Mouse (Mus musculus) forebrain, embryonic 16.5 days (tissue): ENCODE results near the gene Loxl4. TPM values are rescaled to one million over a fixed set of nuclear protein-coding genes. Genes with fewer than 3 reads are reported as not detected.
A peak's percentile ranks its signal among the peaks of the same experiment; 100 is the strongest.

Experiments used
- ATAC-seq: fragments of 200-750 bp; cut with Nextera tagmentation; 2 replicates; pipeline ENCODE4 v1.8.0; 2017; ENCODE audit warnings: mild to moderate bottlenecking, moderate library complexity
- H3K27ac ChIP-seq: fragments of 300-500 bp; sonication (generic); 2 replicates; pipeline ENCODE4 v1.5.1; 2014; ENCODE audit warnings: low read length, control low read depth
- H3K27me3 ChIP-seq: fragments of 300-500 bp; sonication (generic); replicated peaks from 2 replicates; pipeline ENCODE4 v1.6.1; 2014; ENCODE audit warnings: low read length; ENCODE audit not compliant: control insufficient read depth, insufficient read depth
- H3K36me3 ChIP-seq: fragments of 300-500 bp; sonication (generic); 2 replicates; pipeline ENCODE4 v1.6.1; 2014; ENCODE audit not compliant: control insufficient read depth, insufficient read depth
- H3K4me1 ChIP-seq: fragments of 300-500 bp; sonication (generic); replicated peaks from 2 replicates; pipeline ENCODE4 v1.6.1; 2014; ENCODE audit warnings: low read length; ENCODE audit not compliant: control insufficient read depth, insufficient read depth
- H3K4me2 ChIP-seq: fragments of 300-500 bp; sonication (generic); 2 replicates; pipeline ENCODE4 v1.6.1; 2014; ENCODE audit warnings: mild to moderate bottlenecking, low read length, control low read depth
- H3K4me3 ChIP-seq: fragments of 300-500 bp; sonication (generic); replicated peaks from 2 replicates; pipeline ENCODE4 v1.5.1; 2014; ENCODE audit warnings: mild to moderate bottlenecking, low read length, control low read depth
- H3K9ac ChIP-seq: fragments of 300-500 bp; sonication (generic); replicated peaks from 2 replicates; pipeline ENCODE4 v1.6.1; 2014; ENCODE audit warnings: low read depth, low read length, control low read depth
- H3K9me3 ChIP-seq: fragments of 300-500 bp; sonication (generic); 2 replicates; pipeline ENCODE4 v1.6.1; 2016; ENCODE audit warnings: low read length; ENCODE audit not compliant: control insufficient read depth
- WGBS: fragments of 180-500 bp; shearing (Covaris S2); extraction: QIAGEN DNeasy Blood & Tissue Kit; methylation state at CpG from one replicate; pipeline ENCODE4 v1.1.7; 2014; 5-methylcytosine and 5-hydroxymethylcytosine counted together
- polyA plus RNA-seq: library from polyadenylated mRNA; unstranded; fragments of >200 nt; fragmentation: Nextera tagmentation; extraction: Ambion mirVana; gene quantifications from 2 replicates; pipeline ENCODE4 v1.2.1, GENCODE M21; 2015

Loxl4 gene
- polyA plus RNA-seq: 0.12 and 0.13 TPM in 2 replicates

DNA sequence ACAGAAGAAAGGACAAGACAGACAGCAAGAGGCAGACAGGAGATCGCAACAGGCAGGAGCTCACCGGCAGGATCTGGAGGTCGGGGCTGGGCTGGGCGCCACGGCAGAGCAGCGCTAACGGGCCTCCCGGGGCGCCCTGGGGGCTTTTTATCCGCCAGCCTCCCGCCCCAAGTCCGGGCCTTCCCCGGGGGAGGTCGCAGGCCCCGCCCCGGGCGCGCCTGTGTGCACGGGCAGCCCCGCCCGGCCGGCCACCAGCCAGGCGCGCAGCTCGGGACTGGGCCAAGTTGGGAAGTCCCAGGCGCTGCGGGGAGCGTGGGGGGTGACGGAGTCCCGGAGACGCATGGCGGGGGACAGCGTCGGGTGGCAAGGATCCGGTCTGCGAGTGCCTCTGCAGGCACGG, at the start of gene Loxl4:
Gene Loxl4 (minus strand): TSS at position 160 of the 400 bp plus-strand sequence.
- Histone ChIP-seq H3K9me3 (no peaks in the 10 kb centered on the region), H3K9ac (peak within 1 kb of the TSS; percentile 48), H3K36me3 (no peaks in the 10 kb centered on the region), H3K4me1 (peaks cover 7% of the 10 kb centered on the region), H3K4me2 (peak within 1 kb of the TSS; percentile 59), H3K27ac (no peak within 1 kb of the TSS), H3K27me3 (peaks cover 5% of the 10 kb centered on the region; the same call in 1 of the 2 replicates), H3K4me3 (peak within 1 kb of the TSS; percentile 34)
- under 1% methylated on average over 37 of the region's 37 CpGs for WGBS
- peak; percentile 38 for ATAC-seq

DNA sequence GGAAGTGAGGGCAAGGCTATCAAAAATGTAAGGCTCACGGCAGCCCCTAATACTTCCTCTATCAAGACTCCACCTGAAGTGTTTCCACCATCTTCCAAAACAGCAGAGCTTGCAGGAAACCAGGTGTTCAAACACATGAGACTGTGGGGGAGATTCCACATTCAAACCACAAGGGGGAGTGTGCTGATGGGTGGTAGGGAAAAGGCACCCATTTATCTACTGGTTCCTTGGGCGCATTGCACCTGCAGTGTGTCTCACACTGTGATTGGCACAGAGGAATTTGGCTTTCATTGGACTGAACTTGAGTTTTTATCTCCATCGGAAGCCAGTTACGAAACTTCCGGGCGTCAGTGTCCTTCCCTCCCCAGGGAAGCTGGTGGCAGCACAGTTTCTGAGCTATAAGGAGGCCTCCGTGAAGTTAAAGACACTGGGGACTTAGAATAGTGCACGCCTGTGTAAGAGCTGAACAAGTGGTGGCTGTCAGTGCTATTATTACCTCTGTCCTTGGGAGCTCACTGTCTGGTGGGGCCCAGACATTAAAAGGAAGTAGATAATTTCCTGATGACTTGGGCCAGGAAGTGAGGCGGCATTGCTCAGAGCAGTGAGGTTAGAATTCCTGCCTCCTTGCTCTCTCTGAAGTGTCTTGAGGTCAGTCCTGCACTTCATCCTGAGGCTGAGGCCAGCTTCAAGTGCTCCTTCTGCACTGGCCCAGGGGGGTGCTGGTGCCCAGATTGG, 49.0 kb upstream of the Loxl4 start:
- Histone ChIP-seq H3K36me3 (no peaks in the 10 kb centered on the region), H3K4me3 (no peak overlapping the region), H3K9ac (no peak overlapping the region), H3K4me2 (no peak overlapping the region), H3K9me3 (no peaks in the 10 kb centered on the region), H3K27ac (no peak overlapping the region), H3K4me1 (peaks cover 9% of the 10 kb centered on the region), H3K27me3 (peaks cover 3% of the 10 kb centered on the region; the same call in 1 of the 2 replicates)
- 84% methylated on average over 9 of the region's 9 CpGs for WGBS
- no peak for ATAC-seq

DNA sequence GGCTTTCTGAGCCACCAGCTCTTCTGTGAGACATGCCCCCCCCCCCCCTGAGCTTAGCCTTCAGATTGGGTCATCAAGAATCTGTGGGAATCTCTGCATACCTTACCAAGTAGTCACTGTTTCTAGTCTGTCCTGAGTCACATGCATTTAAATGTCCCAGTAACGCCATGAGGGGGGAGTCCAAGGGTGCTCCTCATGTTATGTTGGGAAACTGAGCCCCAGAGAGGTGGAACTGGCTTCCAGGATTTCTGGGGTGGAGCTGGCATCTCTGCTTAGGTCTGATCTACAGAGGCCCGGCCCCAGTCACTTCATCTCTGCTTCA, 47.6 kb upstream of the Loxl4 start:
- Histone ChIP-seq H3K27me3 (peaks cover 3% of the 10 kb centered on the region; the same call in 1 of the 2 replicates), H3K4me3 (no peak overlapping the region), H3K9me3 (no peaks in the 10 kb centered on the region), H3K4me1 (peaks cover 9% of the 10 kb centered on the region), H3K27ac (no peak overlapping the region), H3K4me2 (no peak overlapping the region), H3K36me3 (no peaks in the 10 kb centered on the region), H3K9ac (no peak overlapping the region)
- no peak for ATAC-seq
- WGBS: 88% methylated on average over 2 of the region's 2 CpGs

DNA sequence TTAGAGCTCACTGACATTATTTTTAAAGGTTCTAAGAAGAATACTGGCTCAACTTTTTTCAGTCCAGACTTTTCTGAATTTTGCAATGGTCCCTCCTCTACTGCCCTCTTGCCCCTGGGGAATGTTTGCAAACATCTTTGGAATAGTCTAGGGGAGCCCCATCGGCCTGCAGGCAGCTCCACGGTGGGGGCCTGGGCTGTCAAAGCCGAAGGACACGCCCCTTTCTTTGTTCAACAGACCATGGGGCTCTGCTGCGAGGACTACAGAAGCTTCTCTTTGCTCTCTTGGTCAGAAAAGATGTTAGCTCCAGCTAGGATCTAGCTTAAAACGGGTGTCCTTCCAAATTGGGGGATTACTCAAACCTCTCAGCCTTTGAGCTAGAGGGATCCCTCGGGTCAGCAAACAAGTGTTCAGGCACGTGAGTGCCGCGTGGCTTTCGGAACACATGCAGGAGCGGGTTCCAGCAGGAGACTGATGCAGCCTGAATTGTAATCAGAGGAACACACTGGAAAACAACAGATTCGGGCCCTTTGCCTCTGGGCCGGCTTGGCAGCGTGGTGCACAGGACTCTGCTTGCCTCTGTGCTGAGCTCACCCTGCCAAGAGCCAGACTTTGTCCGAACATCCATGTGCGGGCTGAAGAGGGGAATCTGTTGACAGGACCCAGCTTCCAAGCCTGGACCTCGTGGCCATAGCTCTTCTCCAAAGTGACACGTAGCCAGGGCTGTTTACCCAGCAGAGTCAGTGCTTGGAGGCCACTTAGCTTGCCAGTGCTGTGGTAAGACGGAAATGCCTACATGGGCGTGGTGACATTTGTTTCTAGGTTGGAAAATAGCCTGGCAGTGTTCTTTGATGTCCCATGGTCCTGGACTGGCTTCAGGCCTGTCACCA, 47.0 kb upstream of the Loxl4 start:
- Histone ChIP-seq H3K4me3 (no peak overlapping the region), H3K4me2 (peak overlapping the region; percentile 14; the same call in 1 of the 2 replicates), H3K4me1 (peaks cover 9% of the 10 kb centered on the region), H3K27ac (no peak overlapping the region), H3K9me3 (no peaks in the 10 kb centered on the region), H3K27me3 (peaks cover 3% of the 10 kb centered on the region; the same call in 1 of the 2 replicates), H3K36me3 (no peaks in the 10 kb centered on the region), H3K9ac (peak overlapping the region; percentile 23; the same call in 1 of the 2 replicates)
- ATAC-seq: peak; percentile 48
- 16% methylated on average over 21 of the region's 21 CpGs for WGBS

DNA sequence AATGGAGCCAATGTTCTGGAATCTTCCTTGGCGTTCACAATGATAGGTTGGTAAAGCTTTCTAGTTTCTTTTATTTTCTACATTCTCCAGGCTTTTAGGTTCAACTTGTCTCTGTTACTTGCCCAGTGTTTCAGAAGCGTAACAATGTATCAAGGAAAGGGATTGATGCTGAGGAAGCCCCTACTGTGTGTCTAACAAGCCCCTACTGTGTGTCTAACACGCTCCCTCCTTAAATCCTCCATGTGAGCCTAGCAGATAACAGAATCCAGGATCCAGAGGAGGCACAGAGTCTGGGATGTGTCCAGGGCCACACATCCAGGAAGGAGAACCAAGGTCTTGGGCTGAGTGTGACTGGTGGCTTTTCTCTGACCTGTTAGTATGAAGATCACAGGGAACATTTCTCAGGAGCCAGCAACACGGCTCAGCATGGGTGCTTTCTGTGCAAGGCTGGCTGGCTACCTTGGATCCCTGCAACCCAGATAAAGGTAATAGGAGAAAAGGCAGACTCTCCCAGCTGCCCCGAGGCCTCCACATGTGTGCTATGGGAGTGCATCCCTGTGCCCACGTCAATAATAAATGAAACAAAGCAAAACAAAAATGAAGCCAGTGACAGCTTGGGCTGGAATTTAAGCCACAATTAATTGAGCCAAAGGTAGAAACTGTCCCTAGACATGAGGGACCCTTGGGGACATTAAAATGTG, 46.0 kb upstream of the Loxl4 start:
- peaks cover 5% of the 10 kb centered on the region; the same call in 1 of the 2 replicates for H3K27me3 ChIP-seq
- no peak overlapping the region for H3K27ac ChIP-seq
- no peak overlapping the region for H3K4me3 ChIP-seq
- H3K9ac ChIP-seq: no peak overlapping the region
- no peaks in the 10 kb centered on the region for H3K9me3 ChIP-seq
- no peak overlapping the region for H3K4me2 ChIP-seq
- peaks cover 9% of the 10 kb centered on the region for H3K4me1 ChIP-seq
- 77% methylated on average over 6 of the region's 6 CpGs for WGBS
- H3K36me3 ChIP-seq: no peaks in the 10 kb centered on the region
- ATAC-seq: no peak

DNA sequence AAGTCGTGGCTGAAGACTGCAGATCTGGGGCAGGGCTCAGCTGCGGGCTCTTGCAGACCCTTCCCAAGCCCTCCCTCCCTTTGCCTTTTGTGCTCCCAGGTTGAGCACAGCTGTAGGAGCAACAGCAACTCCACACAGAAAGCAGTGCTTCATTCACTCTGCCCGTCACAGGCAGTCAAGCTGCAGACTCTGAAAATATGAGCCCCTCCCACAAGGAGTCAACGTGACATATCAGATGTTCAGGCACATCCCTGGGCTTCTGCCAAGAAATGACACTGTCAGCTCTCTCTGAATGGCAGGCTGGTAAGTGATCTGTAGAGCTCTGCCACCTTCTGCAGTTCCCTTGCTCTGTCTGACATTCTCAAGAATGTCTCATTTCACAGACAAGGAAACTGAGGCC, 45.2 kb upstream of the Loxl4 start:
- ATAC-seq: peak; percentile 80
- H3K9ac ChIP-seq: no peak overlapping the region
- peaks cover 5% of the 10 kb centered on the region; the same call in 1 of the 2 replicates for H3K27me3 ChIP-seq
- no peak overlapping the region for H3K27ac ChIP-seq
- H3K4me1 ChIP-seq: peaks cover 9% of the 10 kb centered on the region
- H3K9me3 ChIP-seq: no peaks in the 10 kb centered on the region
- no peaks in the 10 kb centered on the region for H3K36me3 ChIP-seq
- H3K4me3 ChIP-seq: no peak overlapping the region
- H3K4me2 ChIP-seq: no peak overlapping the region
- 25% methylated on average over 4 of the region's 4 CpGs for WGBS

DNA sequence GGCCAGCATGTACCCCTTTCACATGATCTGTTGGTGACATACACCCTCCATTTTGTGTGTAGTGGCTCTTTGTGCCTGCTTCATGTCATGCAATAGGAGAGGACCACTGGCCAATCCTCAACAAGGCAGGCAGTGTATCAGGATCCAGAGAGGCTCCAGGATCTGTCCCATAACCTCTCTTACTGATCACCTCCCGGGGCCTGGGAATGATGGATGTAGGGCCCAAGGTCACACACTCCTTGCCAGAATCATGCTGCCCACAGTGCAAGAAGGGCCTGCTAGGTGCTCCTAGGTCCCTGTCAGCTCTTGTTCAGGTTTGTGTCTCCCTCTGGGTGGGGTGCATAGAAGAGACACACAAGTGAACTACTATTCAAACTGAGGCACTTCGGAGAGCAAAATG, 44.7 kb upstream of the Loxl4 start:
- Histone ChIP-seq H3K4me1 (peaks cover 9% of the 10 kb centered on the region), H3K36me3 (no peaks in the 10 kb centered on the region), H3K9me3 (no peaks in the 10 kb centered on the region), H3K9ac (no peak overlapping the region), H3K27ac (no peak overlapping the region), H3K27me3 (peaks cover 5% of the 10 kb centered on the region; the same call in 1 of the 2 replicates), H3K4me3 (no peak overlapping the region), H3K4me2 (no peak overlapping the region)
- no peak for ATAC-seq
- WGBS: 90% methylated on average over 2 of the region's 2 CpGs

DNA sequence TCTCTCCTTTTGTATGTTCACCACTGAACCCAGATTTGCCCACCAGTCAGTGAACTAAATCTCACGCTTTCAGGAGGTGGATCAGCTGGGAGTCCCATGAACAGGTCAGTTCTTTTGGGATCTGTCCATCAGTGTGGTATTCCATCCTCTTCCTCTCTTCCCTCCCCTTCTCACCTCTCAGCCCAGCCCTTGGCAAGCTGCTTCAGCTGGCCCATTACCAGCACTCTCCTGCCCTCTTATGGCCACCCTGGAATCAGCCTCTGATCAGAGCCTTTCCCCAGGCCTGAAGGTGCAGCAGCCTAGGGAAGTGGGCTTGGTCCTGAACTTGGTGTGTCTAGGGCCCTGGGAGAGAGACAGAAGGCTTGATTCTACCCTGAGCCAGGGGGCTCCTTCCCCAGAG, 42.4 kb upstream of the Loxl4 start:
- whole genome bisulfite sequencing: 59% methylated on average over 1 of the region's 1 CpGs
- ATAC-seq: peak; percentile 46; the same call in 1 of the 2 replicates

DNA sequence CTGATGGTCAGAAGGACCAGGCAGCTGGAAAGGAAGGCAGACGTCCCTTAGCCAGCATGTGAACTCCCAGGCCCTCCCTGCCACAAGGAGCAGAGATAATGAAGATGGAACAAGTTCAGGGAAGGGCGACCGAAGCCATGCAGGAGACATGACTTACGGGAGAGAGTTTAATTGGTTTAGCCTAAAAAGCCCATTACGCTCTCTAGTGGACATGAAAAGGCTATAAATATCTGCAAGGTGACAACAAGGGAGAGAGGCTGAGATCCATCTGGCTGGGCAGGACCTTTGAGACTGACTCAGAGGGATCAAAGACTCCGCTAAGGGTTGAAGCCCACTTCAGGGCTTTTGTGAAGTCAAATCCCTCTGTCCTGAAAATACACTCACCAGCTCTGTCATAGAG, 40.5 kb upstream of the Loxl4 start:
- Histone ChIP-seq H3K9me3 (no peaks in the 10 kb centered on the region), H3K9ac (no peak overlapping the region), H3K36me3 (no peaks in the 10 kb centered on the region), H3K4me3 (no peak overlapping the region), H3K27ac (no peak overlapping the region), H3K4me1 (no peaks in the 10 kb centered on the region), H3K27me3 (peaks cover 5% of the 10 kb centered on the region; the same call in 1 of the 2 replicates), H3K4me2 (no peak overlapping the region)
- 28% methylated on average over 6 of the region's 6 CpGs for WGBS
- ATAC-seq: no peak

More for the DNA sequence above, 42.4 kb upstream of the Loxl4 start:
- peaks cover 5% of the 10 kb centered on the region; the same call in 1 of the 2 replicates for H3K27me3 ChIP-seq
- H3K36me3 ChIP-seq: no peaks in the 10 kb centered on the region
- H3K9ac ChIP-seq: no peak overlapping the region
- H3K9me3 ChIP-seq: no peaks in the 10 kb centered on the region
- no peak overlapping the region for H3K4me2 ChIP-seq
- peaks cover 8% of the 10 kb centered on the region for H3K4me1 ChIP-seq
- H3K4me3 ChIP-seq: no peak overlapping the region
- H3K27ac ChIP-seq: no peak overlapping the region
